8 mouse cellular contexts compared by ENCODE assay signal in genomic region chr3:154441454-154441853, GRCm38 (mm10).
A peak's percentile ranks its signal among the peaks of the same experiment; 100 is the strongest.
DNase-seq lines count a peak whose midpoint lies in the region.
"Had no signal": no experiment of that assay in that cellular context is flagged by ENCODE, and none has a peak within 500 bp of the region (broad histone marks: within the 10 kb centered on the region; RNA-seq: fewer than 3 reads in every experiment).

No protein-coding gene starts in this region.

- peak; percentile 20 for DNase-seq in kidney, adult 11 months
- DNase-seq in kidney, postnatal 14 days = no peak
- DNase-seq in NIH3T3 (ENCODE audit: low read depth) = peak; percentile 44
- DNase-seq in adrenal gland, postnatal 25 days = peak; percentile 13
- DNase-seq in cerebellum, postnatal 36 days = peak; percentile 27 to 34
- no peak for DNase-seq in gastrocnemius, postnatal 4 days (ENCODE audit: low spot score in 2 of 2)
- no peak for DNase-seq in thymus, adult 18-20 months
- DNase-seq: lung, postnatal 36 days had no signal

Comparison
In these comparisons a context has a peak if more than half of its experiments do, and no peak if none do; other contexts are left out.
1. DNase-seq: peak in kidney, adult 11 months (single experiment), NIH3T3 (single experiment), adrenal gland, postnatal 25 days (single experiment) and cerebellum, postnatal 36 days (2 of 2); none in kidney, postnatal 14 days (single experiment), gastrocnemius, postnatal 4 days (0 of 2) and thymus, adult 18-20 months (0 of 2).